Mouse (Mus musculus) T-helper 17 cell (primary cell): ENCODE results near the gene Gcnt4.
"Not testable (repeated sequence)": the region's sequence is repeated elsewhere in the genome, so short reads cannot be mapped to it uniquely, and the experiment has no call there.

ENCODE experiments used
- in situ Hi-C, 2 experiments: fragments of 300-600 bp; cut with MboI, MseI; formaldehyde crosslinking; loops; 1 replicate in 1 of 2; 2 replicates in 1 of 2; pipeline ENCODE4 v1.15.1; 2025; ENCODE audit warnings: high pct_unique_total_duplicates in 2 of 2

Gcnt4 gene

DNA sequence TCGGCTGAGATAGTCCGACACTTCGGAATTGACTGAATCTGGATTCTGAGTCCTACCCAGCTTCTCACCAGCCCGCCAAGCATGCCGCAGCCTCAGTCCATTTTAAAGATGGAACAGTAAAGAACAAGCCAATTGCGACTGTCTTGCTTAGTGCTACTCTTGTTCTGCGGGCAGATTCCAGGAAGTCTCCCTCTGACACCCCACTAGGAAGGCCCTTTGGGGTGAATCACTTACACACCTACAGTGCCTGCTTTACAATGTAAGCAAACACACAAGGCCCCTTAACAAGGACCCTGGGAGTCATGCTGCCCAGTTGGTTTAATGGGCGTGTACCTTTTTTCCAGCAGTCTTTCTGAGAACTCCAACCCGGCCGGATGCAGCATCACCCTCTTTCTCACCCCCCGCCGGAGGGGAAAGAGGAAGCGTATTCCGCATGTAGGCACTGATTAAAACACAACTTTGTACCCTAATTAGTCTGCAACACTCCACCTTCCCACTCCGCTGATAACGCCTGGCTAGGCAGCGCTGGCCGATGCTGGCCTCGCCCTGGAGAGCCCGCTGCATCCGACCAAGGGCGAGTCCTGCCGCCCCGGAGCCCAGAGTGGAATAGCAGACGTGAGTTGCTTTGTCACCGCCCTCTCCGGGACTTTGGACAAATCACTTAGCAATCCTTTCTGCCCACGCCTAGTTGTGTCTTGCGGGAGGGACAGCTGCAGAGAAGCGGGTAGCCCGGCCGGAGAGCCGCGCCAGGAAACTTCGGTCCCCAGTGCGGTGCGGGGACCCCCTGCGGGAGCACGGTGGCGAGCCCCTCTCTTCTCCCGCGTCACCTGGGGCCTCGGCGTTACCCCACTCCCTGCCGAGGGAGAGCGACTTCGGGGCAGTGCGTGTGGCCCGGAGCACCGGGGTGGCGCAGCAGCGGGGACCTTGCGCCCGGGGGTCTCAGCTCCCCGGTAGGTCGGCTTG is at the start of gene Gcnt4:
TSS of gene Gcnt4 (plus strand) at position 691 of the 963 bp plus-strand sequence.
- in situ Hi-C loops = no loop called here

DNA sequence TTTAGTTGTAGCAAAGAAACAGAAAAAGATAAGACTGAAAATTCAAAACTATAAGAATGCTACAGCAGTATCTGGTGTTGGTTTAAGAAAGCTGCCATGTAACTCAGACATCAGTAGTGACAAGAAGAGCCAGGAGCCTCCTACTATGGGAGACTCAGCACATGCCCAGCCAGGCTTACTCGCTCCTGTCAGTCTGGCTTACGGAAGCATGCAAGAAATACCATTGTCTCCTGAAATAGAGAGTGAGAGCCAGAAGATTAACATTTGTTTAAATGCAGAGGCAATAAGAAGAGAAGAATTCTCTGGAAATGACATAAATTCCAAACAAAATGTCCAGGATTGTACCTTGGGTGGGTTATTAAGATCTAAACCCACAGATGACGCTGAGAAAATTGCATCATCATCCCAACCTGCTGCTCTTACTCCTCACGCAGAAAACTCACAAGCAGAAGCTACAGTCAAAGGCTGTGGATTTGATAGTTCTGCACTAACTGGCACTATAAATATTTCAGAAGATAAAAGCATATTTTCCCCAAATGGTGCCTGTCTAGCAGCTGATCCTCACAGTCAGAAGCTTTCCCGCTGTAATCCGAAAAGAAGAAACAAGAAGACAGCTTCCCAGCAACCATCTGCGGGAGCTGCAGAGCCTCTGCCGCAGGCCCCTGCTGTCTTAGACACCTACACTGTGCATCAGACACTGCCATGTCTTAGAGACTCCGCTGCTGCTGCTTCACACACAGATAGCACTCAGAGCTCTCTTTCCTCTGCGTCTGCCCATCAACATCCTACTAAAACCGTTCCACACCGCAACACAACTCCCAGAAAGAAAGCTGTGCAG is 46.0 kb upstream of the Gcnt4 start:
- in situ Hi-C loops = no loop called here

DNA sequence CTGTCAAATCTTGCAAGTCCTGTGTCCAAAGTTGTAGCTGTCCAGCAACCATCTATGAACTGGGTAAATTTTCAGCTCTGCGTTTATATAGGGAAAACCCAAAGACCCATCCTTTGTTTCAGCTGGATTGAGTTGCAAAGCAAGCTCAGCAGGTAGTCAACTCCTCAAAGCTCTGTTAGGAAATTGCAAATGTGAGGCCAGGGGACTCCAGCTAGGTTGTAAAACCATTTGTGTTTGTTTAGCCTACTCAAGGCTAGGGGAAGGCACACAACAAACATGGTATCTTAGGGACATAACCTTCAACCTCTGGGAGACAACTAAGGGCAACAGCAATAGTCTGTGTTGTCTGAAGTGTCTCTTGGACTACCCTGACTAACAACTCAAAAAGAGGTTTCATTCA is 40.0 kb upstream of the Gcnt4 start:
- in situ Hi-C loops = no loop called here

DNA sequence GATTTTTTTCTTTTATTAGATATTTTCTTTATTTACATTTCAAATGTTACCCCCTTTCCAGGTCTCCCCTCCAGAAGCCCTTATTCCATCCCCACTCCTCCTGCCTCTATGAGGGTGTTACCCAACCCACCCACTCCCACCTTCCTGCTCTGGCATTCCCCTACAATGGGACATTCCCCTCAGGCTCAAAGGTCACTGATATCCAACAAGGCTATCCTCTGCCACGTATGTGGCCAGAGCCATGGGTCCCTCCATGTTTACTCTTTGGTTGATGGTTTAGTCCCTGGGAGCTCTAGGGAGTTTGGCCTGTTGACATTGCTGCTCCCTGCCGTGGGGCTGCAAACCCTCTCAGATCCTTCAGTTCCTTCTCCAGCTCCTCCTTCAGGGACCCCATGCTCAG is 34.5 kb upstream of the Gcnt4 start:
- in situ Hi-C loops = loop anchor here in 1 of 2 experiments (5.0 kb wide), 1 partner anchor 38 kb away; no protein-coding TSS in a partner anchor

DNA sequence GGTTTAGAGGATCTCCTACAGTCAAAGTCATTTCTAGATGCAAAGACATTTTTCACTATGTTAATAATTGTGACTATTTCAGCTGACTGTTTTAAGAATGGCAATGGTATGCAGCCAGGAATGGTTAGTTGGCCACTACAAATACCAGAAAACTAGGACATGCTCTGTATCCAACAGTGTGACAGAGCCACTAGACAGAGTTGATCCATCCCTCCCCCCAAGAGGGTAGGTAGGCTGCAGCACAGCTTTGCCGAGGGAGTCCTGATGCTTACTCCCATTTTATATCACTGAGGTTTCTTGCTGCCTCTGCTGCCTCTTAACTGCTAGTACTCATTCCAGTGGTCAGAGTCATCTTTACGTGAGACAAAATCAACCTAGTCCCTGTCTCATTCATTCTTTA is 29.3 kb upstream of the Gcnt4 start:
- in situ Hi-C loops = no loop called here

DNA sequence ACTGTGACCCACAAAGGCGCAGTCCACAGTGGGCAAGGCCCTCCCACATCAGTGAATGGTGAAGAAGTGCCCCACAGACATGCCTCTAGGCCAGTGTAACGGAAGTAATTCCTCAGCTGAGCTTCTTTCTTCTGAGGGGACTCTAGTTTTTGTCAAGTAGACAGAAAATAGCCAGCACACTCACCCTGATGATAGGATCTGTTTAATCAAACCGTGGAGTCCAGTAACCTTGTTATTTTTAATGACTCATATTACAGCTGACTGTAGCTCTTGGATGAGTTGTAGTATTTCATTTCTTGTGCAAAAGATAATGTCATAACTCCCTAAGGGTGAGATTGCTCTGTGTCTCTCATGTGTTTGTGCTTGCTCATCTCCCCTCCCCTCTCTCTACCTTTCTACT is 17.8 kb upstream of the Gcnt4 start:
- in situ Hi-C loops = no loop called here

DNA sequence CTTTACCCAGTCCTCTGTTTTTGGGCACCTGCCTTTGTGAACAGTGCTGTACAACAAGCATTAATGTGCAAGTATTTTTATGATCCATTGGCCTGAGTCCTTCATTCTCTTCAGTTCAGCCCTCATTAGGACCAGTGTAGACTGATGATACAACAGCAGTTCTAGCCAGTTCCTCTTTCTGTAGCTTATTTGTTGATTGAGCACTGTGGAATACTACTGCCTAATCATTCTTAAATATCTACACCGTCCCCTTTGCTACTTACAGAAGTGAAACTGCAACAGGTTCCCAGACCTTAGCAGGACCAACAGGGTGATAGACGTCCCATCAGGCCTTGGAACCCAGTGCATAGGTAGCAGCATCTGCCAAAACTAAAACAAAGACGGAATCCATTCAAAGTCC is 13.3 kb upstream of the Gcnt4 start:
- in situ Hi-C loops = no loop called here

DNA sequence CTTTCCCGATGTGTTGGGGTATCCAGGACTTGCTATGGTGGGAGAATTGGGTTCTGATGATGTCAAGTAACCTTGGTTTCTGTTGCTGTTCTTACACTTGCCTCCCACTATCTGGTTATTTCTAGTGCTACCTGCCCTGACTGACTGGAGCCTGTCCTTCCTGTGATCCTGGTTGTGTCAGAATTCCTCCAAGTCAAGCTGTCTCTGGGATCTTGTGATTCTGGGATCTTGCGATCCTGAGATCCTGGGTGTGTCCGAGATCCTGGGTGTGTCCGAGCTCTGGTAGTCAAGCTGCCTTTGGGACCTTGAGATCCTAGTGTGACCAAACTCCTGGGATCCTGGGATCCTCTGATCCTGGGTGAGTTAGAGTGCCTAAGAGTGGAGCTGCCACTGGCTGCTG is 1.4 kb upstream of the Gcnt4 start:
- in situ Hi-C loops = not testable (repeated sequence)

GRCm38 (mm10) chr13:96924985-96925745 is 676 bp downstream of the Gcnt4 start:
- in situ Hi-C loops = no loop called here

GRCm38 (mm10) chr13:96925991-96926725 is 1.7 kb downstream of the Gcnt4 start:
- in situ Hi-C loops = no loop called here

DNA sequence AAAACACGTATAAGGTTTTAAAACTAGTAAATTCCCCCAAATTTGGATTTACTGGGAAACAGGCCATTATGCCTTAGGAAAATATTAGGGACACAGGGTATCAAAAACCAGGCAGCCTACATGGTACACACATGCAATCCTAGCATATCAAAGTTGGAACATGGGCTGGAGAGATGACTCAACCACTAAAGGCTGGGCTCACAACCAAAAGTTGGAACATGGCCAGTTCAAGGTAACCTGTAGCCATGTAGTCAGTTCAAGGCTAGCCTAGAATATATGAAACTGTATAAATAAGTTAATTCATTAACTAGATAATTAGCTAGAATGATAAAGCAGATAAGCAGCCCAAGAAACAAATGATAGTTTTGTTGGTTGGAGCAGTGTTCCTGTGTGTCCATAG is 3.3 kb downstream of the Gcnt4 start:
- in situ Hi-C loops = no loop called here

- in situ Hi-C loops = no loop called here
Measured at GRCm38 (mm10) chr13:96928432-96929039, 4.0 kb downstream of the Gcnt4 start.

DNA sequence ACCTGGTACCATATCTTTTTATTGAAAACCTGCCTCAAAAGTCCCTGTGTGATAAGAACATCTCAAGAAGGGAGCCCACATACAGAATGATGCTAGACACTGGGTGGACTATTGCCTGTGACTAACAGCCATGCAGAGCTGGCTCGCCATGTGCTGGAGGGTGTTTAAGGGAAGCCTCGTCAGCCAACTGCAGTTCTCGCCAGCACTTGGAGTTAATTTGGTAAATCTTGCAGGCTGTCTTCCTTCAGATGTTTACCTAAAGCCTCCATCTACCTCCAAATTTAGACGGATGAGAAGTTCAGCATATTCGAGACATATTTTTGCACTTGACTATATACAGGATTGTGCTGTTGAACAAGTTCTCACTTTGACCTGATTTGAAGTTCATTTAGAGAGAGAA is 8.3 kb downstream of the Gcnt4 start:
- in situ Hi-C loops = no loop called here

- in situ Hi-C loops = no loop called here
Measured at GRCm38 (mm10) chr13:96933367-96933766, 8.9 kb downstream of the Gcnt4 start.

- in situ Hi-C loops = no loop called here
Measured at GRCm38 (mm10) chr13:96936173-96936777, 11.8 kb downstream of the Gcnt4 start.

DNA sequence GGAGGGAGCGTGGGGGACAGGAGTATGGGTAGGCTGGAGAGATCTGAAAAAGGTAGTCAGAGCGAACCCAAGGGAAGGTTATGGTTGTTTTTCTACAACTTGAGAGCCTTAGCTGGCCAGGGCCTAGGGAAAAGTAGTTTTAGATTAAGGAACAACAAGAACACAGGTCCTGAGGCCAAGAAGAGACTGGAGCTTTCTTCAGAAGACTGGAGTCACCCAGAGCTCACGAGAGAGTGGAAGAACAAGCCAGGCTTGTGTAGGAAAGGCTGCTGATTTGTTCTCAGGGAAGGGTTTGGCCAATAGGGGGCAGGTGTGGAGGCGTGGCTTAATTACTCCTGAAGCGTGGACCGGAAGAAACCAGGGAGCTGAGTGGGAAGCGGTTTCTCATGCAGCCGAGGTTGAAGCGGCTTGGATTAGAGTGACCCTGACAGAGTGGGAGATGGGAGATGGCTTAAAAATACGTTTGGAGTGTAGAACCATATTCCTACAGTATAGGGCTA is 12.6 kb downstream of the Gcnt4 start:
- in situ Hi-C loops = no loop called here

GRCm38 (mm10) chr13:96939680-96940079 is 15.2 kb downstream of the Gcnt4 start:
- in situ Hi-C loops = loop anchor here in 1 of 2 experiments (10.0 kb wide), 1 partner anchor 1965 kb away; no protein-coding TSS in a partner anchor

GRCm38 (mm10) chr13:96941481-96941880 is 17.0 kb downstream of the Gcnt4 start:
- in situ Hi-C loops = loop anchor here in 1 of 2 experiments (10.0 kb wide), 1 partner anchor 1963 kb away; no protein-coding TSS in a partner anchor

- in situ Hi-C loops = loop anchor here in 1 of 2 experiments (10.0 kb wide), 1 partner anchor 1961 kb away; no protein-coding TSS in a partner anchor
Measured at GRCm38 (mm10) chr13:96943571-96943970, 19.1 kb downstream of the Gcnt4 start.
